Mouse (Mus musculus): Measurements from ENCODE around the gene Intu. TPM values are rescaled to one million over a fixed set of nuclear protein-coding genes. Genes with fewer than 3 reads are reported as not detected.

Gene Intu
- polyA plus RNA-seq, 1 experiment from 2014 or later: 3.4 TPM

DNA sequence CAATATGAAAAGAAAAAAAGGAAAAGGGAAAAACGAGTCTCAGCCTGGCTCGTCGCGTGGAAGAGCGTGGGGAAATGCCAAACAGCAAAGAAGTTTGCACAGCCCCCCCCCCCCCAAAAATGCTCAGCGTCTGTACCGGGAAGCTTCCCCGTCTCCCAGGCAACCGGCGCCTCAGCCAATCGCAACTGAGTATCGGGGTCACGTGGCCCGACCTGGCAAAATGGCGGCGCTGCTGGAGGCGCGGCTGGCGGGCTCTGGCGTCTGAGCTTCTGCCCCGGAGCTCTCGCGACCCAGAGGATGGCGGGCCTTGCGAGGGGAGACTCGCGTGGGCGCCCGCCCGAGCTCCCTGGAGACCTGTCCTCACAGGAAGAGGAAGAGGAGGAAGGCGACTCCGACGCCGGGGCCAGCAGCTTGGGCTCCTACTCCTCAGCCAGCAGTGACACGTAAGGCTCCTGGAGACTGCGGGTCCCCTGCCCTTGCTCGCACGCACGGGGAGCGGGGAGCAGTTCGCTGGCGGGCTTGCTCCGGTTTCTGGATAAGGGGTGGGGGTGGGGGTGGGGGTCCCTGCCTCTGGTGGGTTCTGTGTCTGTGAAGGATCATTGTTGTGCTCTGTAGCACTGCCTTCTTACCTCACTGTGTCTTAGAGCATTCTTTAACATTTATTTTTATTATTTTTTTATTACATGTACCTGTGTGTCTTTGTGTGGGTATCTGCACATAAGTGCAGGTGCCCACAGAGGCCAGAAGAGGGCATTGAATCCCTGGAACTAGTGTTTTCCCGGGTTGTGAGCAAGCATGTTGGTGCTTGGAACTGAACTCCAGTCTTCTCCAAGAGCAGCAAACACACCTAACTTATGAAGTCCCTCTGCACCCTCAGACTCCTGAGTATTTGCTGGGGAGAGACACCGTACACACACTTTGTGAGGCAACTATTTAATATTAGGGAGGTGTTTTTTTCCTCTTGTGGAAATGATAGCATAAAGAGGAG is 9.8 kb downstream of the Intu start:
- 4% methylated on average over 35 of the region's 45 CpGs for WGBS
- H3K9ac ChIP-seq (ENCODE audit: low read length): peak overlapping the region; percentile 90
- H3K27me3 ChIP-seq (ENCODE audit: control insufficient read depth, insufficient read depth, low read depth, low read length): no peaks in the 10 kb centered on the region
- peak; percentile 98 for ATAC-seq (ENCODE audit: low read depth)
- no peaks in the 10 kb centered on the region for H3K4me1 ChIP-seq (replicated peaks; ENCODE audit: control insufficient read depth, insufficient read depth, low read length)
- H3K4me2 ChIP-seq (ENCODE audit: low read depth, low read length): peak overlapping the region; percentile 87
- H3K4me3 ChIP-seq (ENCODE audit: low read length): peak overlapping the region; percentile 96
- H3K36me3 ChIP-seq (ENCODE audit: control insufficient read depth, insufficient read depth, low read length): no peaks in the 10 kb centered on the region
- no peaks in the 10 kb centered on the region for H3K9me3 ChIP-seq (ENCODE audit: control insufficient read depth, low read length)
- 0 out of 2 replicates have a peak overlapping the region, but pooled peaks have one; percentile 13 for H3K27ac ChIP-seq (ENCODE audit: low read length)

GRCm38 (mm10) chr3:40546621-40547020 is 15.5 kb downstream of the Intu start:
- Histone ChIP-seq H3K27me3 (ENCODE audit: control insufficient read depth, insufficient read depth, low read depth, low read length) (no peaks in the 10 kb centered on the region), H3K36me3 (ENCODE audit: control insufficient read depth, insufficient read depth, low read length) (no peaks in the 10 kb centered on the region), H3K27ac (ENCODE audit: low read length) (no peak overlapping the region), H3K4me2 (ENCODE audit: low read depth, low read length) (no peak overlapping the region), H3K9ac (ENCODE audit: low read length) (no peak overlapping the region), H3K9me3 (ENCODE audit: control insufficient read depth, low read length) (no peaks in the 10 kb centered on the region), H3K4me3 (ENCODE audit: low read length) (no peak overlapping the region), H3K4me1 (replicated peaks; ENCODE audit: control insufficient read depth, insufficient read depth, low read length) (no peaks in the 10 kb centered on the region)
- ATAC-seq (ENCODE audit: low read depth): no peak
- 88% methylated on average over 4 of the region's 4 CpGs for WGBS

GRCm38 (mm10) chr3:40652941-40653352 is 121.9 kb downstream of the Intu start:
- Histone ChIP-seq H3K9me3 (ENCODE audit: control insufficient read depth, low read length) (no peaks in the 10 kb centered on the region), H3K9ac (ENCODE audit: low read length) (no peak overlapping the region), H3K27me3 (ENCODE audit: control insufficient read depth, insufficient read depth, low read depth, low read length) (no peaks in the 10 kb centered on the region), H3K27ac (ENCODE audit: low read length) (no peak overlapping the region), H3K4me2 (ENCODE audit: low read depth, low read length) (no peak overlapping the region), H3K4me3 (ENCODE audit: low read length) (no peak overlapping the region), H3K36me3 (ENCODE audit: control insufficient read depth, insufficient read depth, low read length) (no peaks in the 10 kb centered on the region), H3K4me1 (replicated peaks; ENCODE audit: control insufficient read depth, insufficient read depth, low read length) (no peaks in the 10 kb centered on the region)
- whole genome bisulfite sequencing: 55% methylated on average over 10 of the region's 10 CpGs
- ATAC-seq (ENCODE audit: low read depth): no peak

DNA sequence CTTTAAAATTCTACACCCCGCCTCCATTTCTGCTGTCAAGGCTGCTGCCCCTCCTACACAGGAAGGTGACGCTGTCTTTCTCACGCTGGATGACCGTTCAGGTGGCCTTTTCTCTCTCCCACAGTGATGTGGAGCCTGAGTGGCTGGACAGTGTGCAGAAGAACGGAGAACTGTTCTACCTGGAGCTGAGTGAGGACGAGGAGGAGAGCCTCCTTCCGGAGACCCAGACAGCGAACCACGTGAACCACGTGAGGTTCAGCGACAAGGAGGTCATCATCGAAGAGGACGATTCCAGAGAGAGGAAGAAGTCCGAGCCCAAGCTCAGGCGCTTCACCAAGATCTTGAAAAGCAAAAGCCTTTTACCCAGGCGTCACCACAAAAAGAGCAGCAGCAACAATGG is 122.5 kb downstream of the Intu start:
- H3K4me3 ChIP-seq (ENCODE audit: low read length): no peak overlapping the region
- no peak overlapping the region for H3K27ac ChIP-seq (ENCODE audit: low read length)
- H3K9me3 ChIP-seq (ENCODE audit: control insufficient read depth, low read length): no peaks in the 10 kb centered on the region
- no peak for ATAC-seq (ENCODE audit: low read depth)
- no peaks in the 10 kb centered on the region for H3K27me3 ChIP-seq (ENCODE audit: control insufficient read depth, insufficient read depth, low read depth, low read length)
- no peaks in the 10 kb centered on the region for H3K4me1 ChIP-seq (replicated peaks; ENCODE audit: control insufficient read depth, insufficient read depth, low read length)
- no peak overlapping the region for H3K4me2 ChIP-seq (ENCODE audit: low read depth, low read length)
- H3K9ac ChIP-seq (ENCODE audit: low read length): no peak overlapping the region
- H3K36me3 ChIP-seq (ENCODE audit: control insufficient read depth, insufficient read depth, low read length): no peaks in the 10 kb centered on the region
- WGBS: 89% methylated on average over 16 of the region's 16 CpGs

- Histone ChIP-seq H3K9ac (ENCODE audit: low read length) (no peak overlapping the region), H3K36me3 (ENCODE audit: control insufficient read depth, insufficient read depth, low read length) (no peaks in the 10 kb centered on the region), H3K27ac (ENCODE audit: low read length) (no peak overlapping the region), H3K4me2 (ENCODE audit: low read depth, low read length) (no peak overlapping the region), H3K27me3 (ENCODE audit: control insufficient read depth, insufficient read depth, low read depth, low read length) (no peaks in the 10 kb centered on the region), H3K4me1 (replicated peaks; ENCODE audit: control insufficient read depth, insufficient read depth, low read length) (no peaks in the 10 kb centered on the region), H3K9me3 (ENCODE audit: control insufficient read depth, low read length) (no peaks in the 10 kb centered on the region), H3K4me3 (ENCODE audit: low read length) (no peak overlapping the region)
- 61% methylated on average over 11 of the region's 11 CpGs for WGBS
- no peak for ATAC-seq (ENCODE audit: low read depth)
Observed at GRCm38 (mm10) chr3:40654028-40654427, 122.9 kb downstream of the Intu start.

DNA sequence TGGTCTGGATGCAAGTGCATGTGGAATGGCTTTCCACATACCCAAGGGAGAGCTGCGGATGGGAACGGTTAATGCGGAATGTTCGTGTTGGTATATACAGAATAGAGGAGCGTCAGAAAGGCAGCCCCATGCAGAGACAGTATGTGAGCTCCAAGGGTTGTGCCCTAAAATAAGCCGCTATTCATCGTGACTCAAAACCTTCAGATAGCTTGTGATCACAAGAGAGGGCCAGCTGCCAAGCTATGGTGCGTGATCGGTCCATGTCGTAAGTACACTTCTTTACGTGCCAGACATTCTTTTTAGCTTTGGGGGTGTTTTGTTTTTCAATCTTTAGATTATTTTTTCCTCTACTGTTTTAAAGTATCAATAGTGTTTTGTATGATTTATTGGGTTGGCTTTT is 124.5 kb downstream of the Intu start:
- WGBS: 84% methylated on average over 11 of the region's 11 CpGs
- no peak overlapping the region for H3K4me2 ChIP-seq (ENCODE audit: low read depth, low read length)
- no peaks in the 10 kb centered on the region for H3K27me3 ChIP-seq (ENCODE audit: control insufficient read depth, insufficient read depth, low read depth, low read length)
- ATAC-seq (ENCODE audit: low read depth): no peak
- H3K4me1 ChIP-seq (replicated peaks; ENCODE audit: control insufficient read depth, insufficient read depth, low read length): no peaks in the 10 kb centered on the region
- no peaks in the 10 kb centered on the region for H3K36me3 ChIP-seq (ENCODE audit: control insufficient read depth, insufficient read depth, low read length)
- H3K9ac ChIP-seq (ENCODE audit: low read length): no peak overlapping the region
- H3K4me3 ChIP-seq (ENCODE audit: low read length): no peak overlapping the region
- H3K27ac ChIP-seq (ENCODE audit: low read length): no peak overlapping the region
- H3K9me3 ChIP-seq (ENCODE audit: control insufficient read depth, low read length): no peaks in the 10 kb centered on the region

GRCm38 (mm10) chr3:40656339-40656738 is 125.3 kb downstream of the Intu start:
- Histone ChIP-seq H3K27me3 (ENCODE audit: control insufficient read depth, insufficient read depth, low read depth, low read length) (no peaks in the 10 kb centered on the region), H3K4me2 (ENCODE audit: low read depth, low read length) (no peak overlapping the region), H3K27ac (ENCODE audit: low read length) (no peak overlapping the region), H3K9ac (ENCODE audit: low read length) (no peak overlapping the region), H3K36me3 (ENCODE audit: control insufficient read depth, insufficient read depth, low read length) (no peaks in the 10 kb centered on the region), H3K4me1 (replicated peaks; ENCODE audit: control insufficient read depth, insufficient read depth, low read length) (no peaks in the 10 kb centered on the region), H3K4me3 (ENCODE audit: low read length) (no peak overlapping the region), H3K9me3 (ENCODE audit: control insufficient read depth, low read length) (no peaks in the 10 kb centered on the region)
- 68% methylated on average over 5 of the region's 5 CpGs for WGBS
- no peak for ATAC-seq (ENCODE audit: low read depth)

DNA sequence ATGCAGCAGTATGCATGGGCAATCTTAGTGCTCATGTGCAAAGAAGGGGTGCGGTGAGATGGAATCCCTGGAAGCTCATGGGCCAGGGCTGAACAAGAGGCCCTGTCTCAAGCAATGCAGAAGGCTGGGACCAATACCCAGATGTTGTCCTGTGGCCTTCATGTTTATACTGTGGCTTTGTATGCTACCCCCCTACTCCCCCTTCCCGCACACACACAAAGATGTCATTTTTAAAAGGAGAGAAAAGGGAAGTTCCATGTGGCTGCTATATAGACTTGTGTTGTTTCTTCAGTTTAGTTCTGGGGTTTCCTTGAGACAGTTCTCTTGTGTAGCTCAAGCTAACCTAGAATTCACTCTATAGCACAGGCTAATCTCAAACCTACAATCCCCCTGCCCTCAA is 129.1 kb downstream of the Intu start:
- no peaks in the 10 kb centered on the region for H3K27me3 ChIP-seq (ENCODE audit: control insufficient read depth, insufficient read depth, low read depth, low read length)
- no peak overlapping the region for H3K4me3 ChIP-seq (ENCODE audit: low read length)
- WGBS: 94% methylated on average over 2 of the region's 2 CpGs
- no peak overlapping the region for H3K9ac ChIP-seq (ENCODE audit: low read length)
- H3K27ac ChIP-seq (ENCODE audit: low read length): no peak overlapping the region
- no peaks in the 10 kb centered on the region for H3K36me3 ChIP-seq (ENCODE audit: control insufficient read depth, insufficient read depth, low read length)
- H3K4me2 ChIP-seq (ENCODE audit: low read depth, low read length): no peak overlapping the region
- no peak for ATAC-seq (ENCODE audit: low read depth)
- H3K9me3 ChIP-seq (ENCODE audit: control insufficient read depth, low read length): no peaks in the 10 kb centered on the region
- H3K4me1 ChIP-seq (replicated peaks; ENCODE audit: control insufficient read depth, insufficient read depth, low read length): no peaks in the 10 kb centered on the region

DNA sequence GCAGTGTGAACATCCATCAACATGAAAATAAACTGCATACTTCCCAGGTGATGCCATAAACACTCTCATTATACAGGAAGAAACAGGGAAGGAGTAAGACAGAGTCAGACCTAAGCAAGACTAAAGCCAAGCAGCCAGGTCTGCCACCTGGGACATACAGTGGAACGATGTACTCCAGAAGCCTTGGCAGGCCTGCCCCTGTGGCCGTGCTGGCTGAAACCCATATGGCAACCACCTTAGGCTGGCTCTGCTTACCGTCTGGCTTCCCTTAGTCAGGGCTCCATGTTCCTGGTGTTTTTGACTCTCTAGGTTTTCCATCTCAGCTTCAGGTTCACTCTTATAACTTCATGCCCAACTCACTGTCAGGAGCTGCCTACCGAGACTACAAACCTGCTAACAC is 135.0 kb downstream of the Intu start:
- Histone ChIP-seq H3K4me1 (replicated peaks; ENCODE audit: control insufficient read depth, insufficient read depth, low read length) (no peaks in the 10 kb centered on the region), H3K27ac (ENCODE audit: low read length) (no peak overlapping the region), H3K4me3 (ENCODE audit: low read length) (no peak overlapping the region), H3K36me3 (ENCODE audit: control insufficient read depth, insufficient read depth, low read length) (0 out of 2 replicates have a peak, but pooled peaks cover 2% of the 10 kb centered on the region), H3K9ac (ENCODE audit: low read length) (no peak overlapping the region), H3K9me3 (ENCODE audit: control insufficient read depth, low read length) (no peaks in the 10 kb centered on the region), H3K27me3 (ENCODE audit: control insufficient read depth, insufficient read depth, low read depth, low read length) (no peaks in the 10 kb centered on the region), H3K4me2 (ENCODE audit: low read depth, low read length) (no peak overlapping the region)
- no peak for ATAC-seq (ENCODE audit: low read depth)
- 100% methylated on average over 4 of the region's 4 CpGs for WGBS
